Mouse (Mus musculus) liver, embryonic 14.5 days (tissue): ENCODE measurements around the gene Mast3. TPM values are rescaled to one million over a fixed set of nuclear protein-coding genes. Genes with fewer than 3 reads are reported as not detected.

Experiments
- ATAC-seq: fragments of 200-750 bp; cut with Nextera tagmentation; 2 replicates; pipeline ENCODE4 v1.8.0; 2017; ENCODE audit warnings: moderate number of reproducible peaks, mild to moderate bottlenecking, moderate library complexity; ENCODE audit not compliant: insufficient read depth
- DNase-seq, 3 experiments: peaks; one replicate each; pipeline ENCODE4 v3.0.0-alpha.2; 2012 to 2013; ENCODE audit warnings: low read depth in 3 of 3, low spot score in 3 of 3
- H3K27ac ChIP-seq: fragments of 300-500 bp; sonication (generic); 2 replicates; pipeline ENCODE4 v1.5.1; 2014; ENCODE audit warnings: moderate library complexity, mild to moderate bottlenecking, control low read depth, inconsistent platforms
- H3K27me3 ChIP-seq: fragments of 300-500 bp; sonication (generic); 2 replicates; pipeline ENCODE4 v1.6.1; 2014; ENCODE audit warnings: mild to moderate bottlenecking, low read length, moderate library complexity; ENCODE audit not compliant: control insufficient read depth, insufficient read depth
- H3K36me3 ChIP-seq: fragments of 300-500 bp; sonication (generic); replicated peaks from 2 replicates; pipeline ENCODE4 v1.6.1; 2014; ENCODE audit warnings: low read depth; ENCODE audit not compliant: control insufficient read depth, insufficient read depth
- H3K4me1 ChIP-seq, 2 experiments: fragments of 200-500 bp in 1 of 2; fragments of 300-500 bp in 1 of 2; sonication (generic) in 1 of 2; replicated peaks; 2 replicates each; pipeline ENCODE4 v1.6.1; 2012 to 2014; ENCODE audit warnings: antibody characterized with exemption in 1 of 2, inconsistent platforms in 1 of 2, low read length in 1 of 2; ENCODE audit not compliant: control insufficient read depth in 2 of 2, insufficient read depth in 2 of 2
- H3K4me2 ChIP-seq: fragments of 300-500 bp; sonication (generic); 2 replicates; pipeline ENCODE4 v1.6.1; 2014; ENCODE audit warnings: low read depth, mild to moderate bottlenecking, control low read depth, moderate library complexity
- H3K4me3 ChIP-seq, 2 experiments: fragments of 200-500 bp in 1 of 2; fragments of 300-500 bp in 1 of 2; sonication (generic) in 1 of 2; 2 replicates each; pipeline ENCODE4 v1.5.1; 2012 to 2014; ENCODE audit warnings: low read depth in 2 of 2, low read length in 2 of 2, mild to moderate bottlenecking in 2 of 2, control low read depth in 1 of 2, inconsistent platforms in 1 of 2, moderate library complexity in 1 of 2; ENCODE audit not compliant: insufficient read depth in 1 of 2
- H3K9ac ChIP-seq: fragments of 300-500 bp; sonication (generic); replicated peaks from 2 replicates; pipeline ENCODE4 v1.6.1; 2014; ENCODE audit warnings: mild to moderate bottlenecking, control low read depth, moderate library complexity
- H3K9me3 ChIP-seq: fragments of 300-500 bp; sonication (generic); 2 replicates; pipeline ENCODE4 v1.6.1; 2016; ENCODE audit warnings: low read length, mixed read lengths; ENCODE audit not compliant: control insufficient read depth
- CTCF ChIP-seq: IDR thresholded peaks from 2 replicates; pipeline ENCODE4 v1.5.1; 2016; ENCODE audit warnings: antibody characterized with exemption, low read depth, control low read depth
- EP300 ChIP-seq: IDR thresholded peaks from 2 replicates; pipeline ENCODE4 v1.6.1; 2016; ENCODE audit warnings: antibody characterized with exemption, low read depth
- WGBS: fragments of 180-500 bp; shearing (Covaris S2); extraction: QIAGEN DNeasy Blood & Tissue Kit; methylation state at CpG from one replicate; pipeline ENCODE4 v1.1.7; 2014; ENCODE audit not compliant: insufficient replicate concordance; 5-methylcytosine and 5-hydroxymethylcytosine counted together
- polyA plus RNA-seq, 2 experiments: library from polyadenylated mRNA; depleted of rRNA in 1 of 2; stranded (reverse) in 1 of 2; unstranded in 1 of 2; fragments of >200 nt; fragmentation: Nextera tagmentation in 1 of 2; extraction: Ambion mirVana in 1 of 2; gene quantifications; 2 replicates each; pipeline versions ENCODE4 v1.2.1 to v1.2.3; 2012 to 2014

Gene Mast3
- polyA plus RNA-seq, 2 experiments = 5.4 to 11.1 TPM

DNA sequence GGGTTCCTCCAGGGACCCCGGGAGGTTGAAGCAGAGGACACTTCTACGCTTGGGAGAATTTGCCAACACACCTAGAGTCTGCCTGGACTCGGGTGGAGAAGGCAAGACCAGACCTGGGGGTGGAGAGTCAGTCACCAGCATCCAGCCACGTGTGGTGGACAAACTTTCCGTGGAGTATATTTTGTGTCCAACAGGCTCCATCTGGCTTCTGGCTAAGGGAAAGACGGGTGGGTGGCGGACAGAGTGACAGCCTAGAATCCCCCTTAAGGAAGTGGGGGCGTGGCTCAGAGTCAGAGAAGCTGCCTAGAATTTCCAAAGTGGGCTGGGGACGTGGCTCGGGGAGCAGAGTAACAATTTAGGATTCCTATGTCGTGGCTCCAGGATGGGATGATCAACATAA is 17.1 kb upstream of the Mast3 start:
- H3K4me2 ChIP-seq = 0 out of 2 replicates have a peak overlapping the region, but pooled peaks have one; percentile 20
- TF ChIP-seq EP300 (no peak), CTCF (no peak)
- no peaks in the 10 kb centered on the region for H3K9me3 ChIP-seq
- no peaks in the 10 kb centered on the region for H3K36me3 ChIP-seq
- H3K4me3 ChIP-seq = no peak overlapping the region
- no peak for DNase-seq
- peaks cover 3 to 10% of the 10 kb centered on the region in 2 experiments for H3K4me1 ChIP-seq
- WGBS = 38% methylated on average over 11 of the region's 11 CpGs
- H3K27ac ChIP-seq = 0 out of 2 replicates have a peak overlapping the region, but pooled peaks have one; percentile 13
- H3K27me3 ChIP-seq = peaks cover 11% of the 10 kb centered on the region
- peak; percentile 12; the same call in 1 of the 2 replicates for ATAC-seq
- H3K9ac ChIP-seq = peak overlapping the region; percentile 27; the same call in 1 of the 2 replicates

DNA sequence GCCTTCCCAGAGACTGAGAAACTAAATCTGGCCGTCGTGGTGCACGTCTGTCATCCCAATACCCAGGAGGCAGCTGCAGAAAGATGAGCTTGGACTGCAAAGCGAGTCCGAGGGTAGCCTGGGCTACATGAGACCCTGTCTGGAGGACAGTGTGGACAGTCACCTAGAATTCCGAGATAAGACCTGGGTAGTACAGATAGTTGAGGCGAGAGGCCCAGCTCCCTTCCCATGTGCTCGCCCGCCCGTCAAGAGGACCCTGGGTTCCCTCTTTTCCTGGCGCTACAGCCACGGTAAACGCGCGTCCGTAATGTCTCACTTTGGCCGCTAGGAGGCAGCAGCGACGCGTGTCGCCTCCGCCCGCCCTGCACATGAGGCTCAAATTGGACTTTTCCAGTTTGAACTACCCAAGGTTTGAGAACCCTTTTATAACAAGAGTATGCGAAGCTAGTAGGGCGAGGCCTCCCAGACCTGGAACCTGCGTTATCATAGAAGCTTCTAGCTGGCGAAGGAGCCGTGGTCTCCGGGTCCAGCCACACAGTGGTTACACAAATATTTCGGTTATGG is 16.6 kb upstream of the Mast3 start:
- no peak for TF ChIP-seq EP300
- peak; percentile 99 for TF ChIP-seq CTCF
- Histone ChIP-seq H3K4me1 (peaks cover 6 to 14% of the 10 kb centered on the region in 2 experiments), H3K27me3 (peaks cover 11% of the 10 kb centered on the region), H3K4me2 (peak overlapping the region; percentile 20; the same call in 1 of the 2 replicates), H3K4me3 (no peak overlapping the region), H3K27ac (peak overlapping the region; percentile 13; the same call in 1 of the 2 replicates), H3K36me3 (no peaks in the 10 kb centered on the region), H3K9me3 (no peaks in the 10 kb centered on the region), H3K9ac (0 out of 2 replicates have a peak overlapping the region, but pooled peaks have one; percentile 27)
- no peak for DNase-seq
- WGBS = 15% methylated on average over 30 of the region's 30 CpGs
- ATAC-seq = peak; percentile 46

DNA sequence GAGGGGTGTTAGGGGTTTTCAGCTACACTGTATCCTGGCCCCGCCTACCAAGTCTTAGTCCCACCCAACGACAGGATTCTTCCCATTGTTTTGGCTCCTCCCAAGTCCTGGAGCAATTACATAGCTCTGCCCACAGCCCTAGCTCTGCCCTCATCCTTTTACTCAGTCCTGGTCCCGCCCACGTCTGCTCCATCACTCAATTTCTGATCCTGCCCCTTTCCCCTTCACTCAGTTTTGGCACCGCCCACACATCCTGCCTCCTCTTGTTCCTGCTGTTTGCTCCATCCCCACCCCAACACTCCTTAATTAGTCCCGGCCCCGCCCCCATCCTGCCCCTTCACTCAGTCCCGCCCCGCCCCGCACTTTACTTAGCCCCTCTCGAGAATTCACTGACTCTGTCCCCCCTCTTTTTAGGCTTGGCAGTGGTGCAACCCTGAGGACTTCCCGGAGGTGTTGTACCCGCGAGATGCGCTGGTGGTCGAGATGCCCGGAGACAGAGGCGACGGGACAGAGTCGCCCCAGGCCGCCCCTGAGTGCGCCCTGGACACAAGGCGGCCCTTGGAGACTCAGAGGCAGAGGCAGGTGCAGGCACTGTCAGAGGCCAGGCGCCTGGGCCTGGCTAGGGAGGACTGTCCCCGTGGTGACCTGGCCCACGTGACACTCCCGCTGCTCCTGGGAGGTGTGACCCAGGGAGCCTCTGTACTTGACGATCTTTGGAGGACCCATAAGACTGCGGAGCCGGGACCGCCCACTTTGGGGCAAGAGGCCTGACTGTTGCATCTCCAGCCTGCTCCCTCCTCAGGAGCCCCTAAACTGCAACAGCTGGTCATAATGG is 15.5 kb upstream of the Mast3 start:
- Histone ChIP-seq H3K27me3 (peaks cover 11% of the 10 kb centered on the region), H3K4me2 (peak overlapping the region; percentile 36), H3K27ac (no peak overlapping the region), H3K9me3 (no peaks in the 10 kb centered on the region), H3K4me3 (no peak overlapping the region), H3K36me3 (no peaks in the 10 kb centered on the region), H3K9ac (no peak overlapping the region), H3K4me1 (peaks cover 6 to 14% of the 10 kb centered on the region in 2 experiments)
- WGBS = 12% methylated on average over 31 of the region's 31 CpGs
- DNase-seq (no peak), ATAC-seq (peak; percentile 44; the same call in 1 of the 2 replicates)
- no peak for TF ChIP-seq EP300
- no peak for TF ChIP-seq CTCF

DNA sequence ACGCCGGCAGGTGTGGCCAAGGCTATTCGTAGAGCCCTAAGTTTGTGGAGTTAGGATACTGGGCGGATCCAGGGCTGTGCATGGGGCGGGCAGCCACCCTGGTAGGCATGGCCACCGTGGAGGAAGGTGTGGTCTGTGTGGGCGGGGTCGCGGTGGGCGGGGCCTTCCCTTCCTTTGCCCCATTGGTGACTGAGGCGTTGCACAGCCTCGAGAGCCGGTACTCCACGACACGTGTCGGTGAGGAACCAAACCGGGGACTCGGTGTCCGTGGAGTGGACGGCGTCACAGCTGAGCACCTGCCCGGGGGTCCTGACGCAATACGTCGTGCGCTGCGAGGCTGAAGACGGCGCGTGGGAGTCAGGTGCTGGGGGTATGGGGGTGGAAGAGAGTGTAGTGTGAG is 11.8 kb upstream of the Mast3 start:
- no peak for DNase-seq
- Histone ChIP-seq H3K9me3 (no peaks in the 10 kb centered on the region), H3K27me3 (peaks cover 11% of the 10 kb centered on the region), H3K4me3 (no peak overlapping the region), H3K9ac (no peak overlapping the region), H3K27ac (no peak overlapping the region), H3K36me3 (no peaks in the 10 kb centered on the region), H3K4me2 (peak overlapping the region; percentile 45), H3K4me1 (peaks cover 3 to 9% of the 10 kb centered on the region in 2 experiments)
- TF ChIP-seq CTCF (no peak), EP300 (no peak)
- peak; percentile 74 for ATAC-seq
- 12% methylated on average over 26 of the region's 30 CpGs for WGBS

DNA sequence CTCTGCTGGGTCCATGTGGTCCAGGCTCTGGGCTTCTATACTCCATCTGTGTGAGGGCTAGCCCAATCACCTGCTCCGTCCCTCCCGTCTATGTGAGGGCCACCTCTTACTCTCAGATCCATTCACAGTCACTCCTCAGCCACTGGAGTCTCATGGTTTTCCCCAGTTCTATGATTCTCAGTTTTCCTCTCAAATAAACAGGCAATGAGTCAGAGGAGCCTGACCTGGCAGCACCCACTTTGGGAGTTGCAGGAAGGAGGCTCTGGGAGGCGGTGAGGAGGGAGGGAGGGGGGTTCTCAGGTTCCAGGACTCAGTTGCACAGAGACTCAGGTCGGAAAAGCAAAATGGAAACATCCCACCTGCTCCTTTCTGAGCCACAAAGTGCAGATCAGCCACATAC is 8.0 kb upstream of the Mast3 start:
- ATAC-seq (no peak), DNase-seq (no peak)
- TF ChIP-seq EP300 (no peak), CTCF (no peak)
- H3K9me3 ChIP-seq = no peaks in the 10 kb centered on the region
- no peak overlapping the region for H3K9ac ChIP-seq
- no peak overlapping the region for H3K27ac ChIP-seq
- 51% methylated on average over 4 of the region's 4 CpGs for WGBS
- peaks cover 4% of the 10 kb centered on the region; the same call in 1 of the 2 replicates for H3K27me3 ChIP-seq
- H3K36me3 ChIP-seq = no peaks in the 10 kb centered on the region
- no peak overlapping the region for H3K4me2 ChIP-seq
- peaks cover 2 to 5% of the 10 kb centered on the region in 2 experiments; a peak in 2 of 4 replicates for H3K4me1 ChIP-seq
- no peak overlapping the region for H3K4me3 ChIP-seq
